Mouse (Mus musculus): ENCODE data around the gene Chchd3. TPM values are rescaled to one million over a fixed set of nuclear protein-coding genes. Genes with fewer than 3 reads are reported as not detected.

Chchd3 gene
- total and polyA plus RNA-seq, 3 experiments, result 205 to 243 TPM; not detected in 1

DNA sequence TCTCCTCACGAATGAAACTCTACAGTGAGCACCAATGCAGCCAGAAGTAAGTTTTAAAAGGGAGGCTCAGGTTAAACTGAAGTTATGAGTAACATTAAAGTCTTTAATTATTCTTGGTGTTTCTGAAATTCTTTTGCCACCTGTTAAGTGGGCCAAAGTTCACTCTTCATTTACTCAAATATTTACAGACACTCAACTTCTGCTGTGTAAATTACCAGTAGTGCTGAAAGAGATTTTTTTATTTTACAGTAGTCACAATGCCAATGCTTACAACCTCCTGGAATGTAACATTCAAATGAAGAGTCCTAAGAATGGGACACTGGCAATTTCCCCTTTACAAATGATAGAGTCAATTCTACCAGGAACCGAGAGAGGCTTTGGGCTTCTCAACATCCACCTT is 187.3 kb downstream of the Chchd3 start:
- H3K9me3 ChIP-seq (replicated peaks; ENCODE audit: insufficient read depth, low read length), result no peaks in the 10 kb centered on the region
- no peak overlapping the region for H3K27ac ChIP-seq (ENCODE audit: control insufficient read depth, low read depth, low read length)
- no peak for TF ChIP-seq ZKSCAN1 (IDR thresholded peaks at IDR 0.05; ENCODE audit: low read depth, low read length)
- H3K79me2 ChIP-seq (ENCODE audit: control insufficient read depth, insufficient read depth, low read length, poor library complexity), result no peaks in the 10 kb centered on the region
- no peaks in the 10 kb centered on the region for H3K27me3 ChIP-seq (ENCODE audit: control insufficient read depth in 1 of 2, insufficient read depth in 2 of 2, low read length in 2 of 2)
- peaks cover 0 to 2% of the 10 kb centered on the region in 2 experiments; a peak in 2 of 4 replicates for H3K36me3 ChIP-seq (ENCODE audit: control insufficient read depth in 1 of 2, insufficient read depth in 2 of 2, low read length in 2 of 2)
- no peak overlapping the region for H3K4me3 ChIP-seq (ENCODE audit: control insufficient read depth in 1 of 2, insufficient read depth in 1 of 2, low read depth in 2 of 2, low read length in 2 of 2)
- DNase-seq (ENCODE audit: low read depth, low spot score), result no peak
- no peak overlapping the region for H3K9ac ChIP-seq (ENCODE audit: control insufficient read depth, low read depth, low read length, poor library complexity, severe bottlenecking)
- no peaks in the 10 kb centered on the region for H3K4me1 ChIP-seq (ENCODE audit: control insufficient read depth in 1 of 2, insufficient read depth in 2 of 2, low read length in 2 of 2)

DNA sequence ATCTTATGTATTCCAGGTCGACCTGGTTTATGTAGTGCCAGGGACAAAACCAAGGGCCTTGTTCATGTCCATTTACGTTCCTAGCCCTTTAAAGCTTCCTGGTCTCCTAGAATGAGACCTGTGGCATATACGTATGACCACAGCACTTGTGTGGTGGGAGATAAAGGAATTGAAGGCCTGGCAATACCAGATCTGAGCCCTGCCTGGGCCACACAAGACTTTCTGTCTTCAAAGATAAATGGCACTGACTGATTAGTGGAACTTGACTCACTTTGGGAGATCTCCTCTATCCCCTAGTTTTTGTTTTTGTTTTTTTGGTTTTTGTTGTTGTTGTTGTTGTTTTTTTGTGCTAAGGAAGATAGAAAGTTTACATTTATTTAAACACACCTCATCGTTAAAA is 209.1 kb downstream of the Chchd3 start:
- H3K27ac ChIP-seq (ENCODE audit: control insufficient read depth, low read depth, low read length), result no peak overlapping the region
- H3K9ac ChIP-seq (ENCODE audit: control insufficient read depth, low read depth, low read length, poor library complexity, severe bottlenecking), result no peak overlapping the region
- H3K4me3 ChIP-seq (ENCODE audit: control insufficient read depth in 1 of 2, insufficient read depth in 1 of 2, low read depth in 2 of 2, low read length in 2 of 2), result no peak overlapping the region
- TF ChIP-seq CTCF (IDR thresholded peaks at IDR 0.05 in 2 of 3, conservative IDR thresholded peaks at IDR 0.05 in 1 of 3; ENCODE audit: control insufficient read depth in 1 of 3, insufficient read depth in 1 of 3, low read depth in 2 of 3, low read length in 3 of 3, poor library complexity in 1 of 3, severe bottlenecking in 1 of 3) (no peak), ZNF384 (IDR thresholded peaks at IDR 0.05; ENCODE audit: low read depth, low read length) (peak; percentile 59; the same call in 1 of the 2 replicates), MXI1 (IDR thresholded peaks at IDR 0.05; ENCODE audit: low read depth, low read length) (no peak; the same call in 1 of the 2 replicates), GATA1 (IDR thresholded peaks at IDR 0.05; ENCODE audit: low read depth, low read length) (peak; percentile 93), RCOR1 (IDR thresholded peaks at IDR 0.05; ENCODE audit: low read depth, low read length) (peak; percentile 82; the same call in 1 of the 2 replicates), SIN3A (IDR thresholded peaks at IDR 0.05; ENCODE audit: low read length) (peak; percentile 36; the same call in 1 of the 2 replicates), TAL1 (IDR thresholded peaks at IDR 0.05; ENCODE audit: low read length) (peak; percentile 92), NRF1 (IDR thresholded peaks at IDR 0.05; ENCODE audit: insufficient read depth, low read depth, low read length, poor library complexity, severe bottlenecking) (no peak), ETS1 (IDR thresholded peaks at IDR 0.05; ENCODE audit: low read depth, low read length) (peak; percentile 68), BHLHE40 (IDR thresholded peaks at IDR 0.05; ENCODE audit: borderline replicate concordance, low read depth, low read length) (0 out of 2 replicates have a peak, but pooled peaks have one; percentile 30), EP300 (IDR thresholded peaks at IDR 0.05; ENCODE audit: low read depth in 1 of 2, low read length in 2 of 2) (peak; percentile 93 to 96), TCF12 (IDR thresholded peaks at IDR 0.05; ENCODE audit: low read depth, low read length) (peak; percentile 96), MAX (IDR thresholded peaks at IDR 0.05; ENCODE audit: low read length) (no peak)
- no peaks in the 10 kb centered on the region for H3K9me3 ChIP-seq (replicated peaks; ENCODE audit: insufficient read depth, low read length)
- peak; percentile 76 for DNase-seq (ENCODE audit: low read depth, low spot score)
- H3K79me2 ChIP-seq (ENCODE audit: control insufficient read depth, insufficient read depth, low read length, poor library complexity), result no peaks in the 10 kb centered on the region
- peaks cover 0 to 10% of the 10 kb centered on the region in 2 experiments; a peak in 2 of 4 replicates for H3K4me1 ChIP-seq (ENCODE audit: control insufficient read depth in 1 of 2, insufficient read depth in 2 of 2, low read length in 2 of 2)
- H3K27me3 ChIP-seq (ENCODE audit: control insufficient read depth in 1 of 2, insufficient read depth in 2 of 2, low read length in 2 of 2), result no peaks in the 10 kb centered on the region
- peaks cover 0 to 10% of the 10 kb centered on the region in 2 experiments; a peak in 3 of 4 replicates for H3K36me3 ChIP-seq (ENCODE audit: control insufficient read depth in 1 of 2, insufficient read depth in 2 of 2, low read length in 2 of 2)

DNA sequence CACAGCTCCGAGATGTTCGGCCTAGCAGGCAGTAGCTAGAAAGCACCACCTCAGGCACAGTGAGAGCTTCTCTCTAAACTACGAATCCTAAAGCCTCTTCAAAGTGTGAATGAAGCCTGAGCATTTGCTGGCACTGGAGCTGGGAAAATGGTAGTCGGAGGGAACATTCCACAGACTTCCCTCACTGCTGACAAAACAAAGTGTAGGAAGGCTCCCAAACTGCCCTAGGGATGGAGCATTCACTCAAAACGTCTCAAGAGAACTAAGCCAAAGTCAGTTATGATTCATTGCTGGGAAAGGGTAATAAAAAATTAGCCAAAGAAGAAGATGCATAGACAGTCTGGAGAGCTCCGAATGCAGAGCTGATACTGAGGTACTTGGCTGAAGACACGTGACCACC is 211.1 kb downstream of the Chchd3 start:
- Histone ChIP-seq H3K27ac (ENCODE audit: control insufficient read depth, low read depth, low read length) (no peak overlapping the region), H3K79me2 (ENCODE audit: control insufficient read depth, insufficient read depth, low read length, poor library complexity) (no peaks in the 10 kb centered on the region), H3K9ac (ENCODE audit: control insufficient read depth, low read depth, low read length, poor library complexity, severe bottlenecking) (no peak overlapping the region), H3K9me3 (replicated peaks; ENCODE audit: insufficient read depth, low read length) (no peaks in the 10 kb centered on the region), H3K4me3 (ENCODE audit: control insufficient read depth in 1 of 2, insufficient read depth in 1 of 2, low read depth in 2 of 2, low read length in 2 of 2) (no peak overlapping the region), H3K4me1 (ENCODE audit: control insufficient read depth in 1 of 2, insufficient read depth in 2 of 2, low read length in 2 of 2) (peaks cover 0 to 10% of the 10 kb centered on the region in 2 experiments; a peak in 2 of 4 replicates), H3K27me3 (ENCODE audit: control insufficient read depth in 1 of 2, insufficient read depth in 2 of 2, low read length in 2 of 2) (no peaks in the 10 kb centered on the region), H3K36me3 (ENCODE audit: control insufficient read depth in 1 of 2, insufficient read depth in 2 of 2, low read length in 2 of 2) (peaks cover 2 to 10% of the 10 kb centered on the region in 2 experiments; a peak in 3 of 4 replicates)
- no peak for TF ChIP-seq CHD1 (IDR thresholded peaks at IDR 0.05; ENCODE audit: low read depth, low read length)
- TF ChIP-seq MAFK (IDR thresholded peaks at IDR 0.05; ENCODE audit: borderline replicate concordance, low read depth, low read length), result no peak
- no peak for TF ChIP-seq MAZ (IDR thresholded peaks at IDR 0.05; ENCODE audit: low read depth, low read length)
- TF ChIP-seq ETS1 (IDR thresholded peaks at IDR 0.05; ENCODE audit: low read depth, low read length), result no peak
- no peak for TF ChIP-seq POLR2AphosphoS2 (IDR thresholded peaks at IDR 0.05; ENCODE audit: low read length)
- TF ChIP-seq MXI1 (IDR thresholded peaks at IDR 0.05; ENCODE audit: low read depth, low read length), result no peak
- TF ChIP-seq HCFC1 (IDR thresholded peaks at IDR 0.05; ENCODE audit: low read depth, low read length), result no peak
- no peak for DNase-seq (ENCODE audit: low read depth, low spot score)
